Mouse (Mus musculus) cortical plate, adult 2 months (tissue): ENCODE measurements at regions not wholly inside any gene's neighbourhood (a gene's known extent, or its start where the extent isn't known, plus 50 kb on each side); places are given as distances from the start of the nearest gene placed in this dataset.

Source experiments
- CTCF ChIP-seq: fragments of 200-500 bp; IDR thresholded peaks from 2 replicates; pipeline ENCODE4 v1.5.1; 2011; ENCODE audit warnings: mild to moderate bottlenecking, control low read depth, low read length; ENCODE audit not compliant: insufficient read depth; ENCODE audit errors: extremely low read depth
- POLR2A ChIP-seq: fragments of 200-500 bp; IDR thresholded peaks from 2 replicates; pipeline ENCODE4 v1.6.1; 2011; ENCODE audit warnings: mild to moderate bottlenecking, low read length, control low read depth; ENCODE audit not compliant: insufficient read depth; ENCODE audit errors: extremely low read depth

DNA sequence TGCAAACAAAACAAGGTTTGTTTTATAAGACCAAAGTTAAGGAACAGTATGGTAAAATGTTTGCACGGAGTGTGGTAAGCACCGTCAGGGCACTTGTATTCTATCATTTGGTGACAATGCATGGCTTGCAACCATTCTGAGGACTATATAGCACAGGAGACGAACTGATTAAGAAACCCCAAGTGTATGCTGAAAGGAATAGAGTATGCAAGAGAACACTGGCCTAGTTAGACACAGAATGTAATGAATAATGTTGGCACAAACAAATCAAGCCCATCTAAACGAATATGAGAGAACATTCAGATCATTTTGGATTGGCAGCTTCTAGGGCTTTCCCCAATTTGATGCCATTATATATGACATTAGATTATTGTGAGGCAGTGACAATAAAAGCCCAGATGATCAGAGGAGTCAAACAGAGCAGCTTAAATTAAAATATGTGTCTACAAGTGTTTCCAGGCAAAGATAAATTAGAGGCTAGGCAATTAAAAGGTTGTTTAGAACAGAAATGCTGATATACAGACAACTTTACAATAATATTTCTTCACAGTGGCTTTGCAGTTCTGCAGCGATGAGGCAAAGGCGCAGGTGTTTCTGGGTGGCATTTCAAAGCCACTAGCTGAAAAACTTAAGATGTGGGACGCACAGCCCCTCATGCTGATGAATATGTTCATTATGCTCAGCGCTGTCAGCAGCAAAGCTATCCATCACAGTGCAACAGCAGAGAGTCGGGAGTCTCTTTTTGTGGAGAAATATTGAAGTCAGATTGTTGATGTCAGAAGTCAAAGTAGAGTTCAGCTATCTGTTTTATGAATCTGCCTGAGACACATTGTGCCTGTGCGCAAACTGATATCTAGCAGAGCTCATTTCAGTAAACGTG lies 456.9 kb downstream of the Prkd1 start:
- TF ChIP-seq CTCF (no peak), POLR2A (no peak)
